Mouse (Mus musculus) adrenal gland, adult (tissue): ENCODE results near the gene Gna15.

Experiments used
- DNase-seq, 2 experiments: peaks; one replicate each; pipeline ENCODE4 v3.0.0; 2022 to 2023; ENCODE audit warnings: low spot score in 1 of 2; ENCODE audit not compliant: inconsistent age in 2 of 2

The Gna15 gene

GRCm38 (mm10) chr10:81553807-81554755, 30.1 kb upstream of the Gna15 start:
- DNase-seq, result no peak

- no peak for DNase-seq
These were observed 29.2 kb upstream of the Gna15 start for GRCm38 (mm10) chr10:81553232-81553631.

GRCm38 (mm10) chr10:81551597-81552102, 27.6 kb upstream of the Gna15 start:
- peak; percentile 90 to 94 for DNase-seq

- DNase-seq, result peak; percentile 70 to 84
These were observed 26.2 kb upstream of the Gna15 start for GRCm38 (mm10) chr10:81550257-81550656.

- DNase-seq, result no peak
These were observed 24.9 kb upstream of the Gna15 start for GRCm38 (mm10) chr10:81548944-81549343.

- DNase-seq, result no peak
These were observed 23.0 kb upstream of the Gna15 start for GRCm38 (mm10) chr10:81546788-81547571.

- DNase-seq, result no peak
These were observed 22.3 kb upstream of the Gna15 start for GRCm38 (mm10) chr10:81546332-81546731.

GRCm38 (mm10) chr10:81545161-81545747, 21.2 kb upstream of the Gna15 start, which contains the start of gene Gna11:
TSS of gene Gna11 (minus strand) at chr10:81545190.
- DNase-seq, result peak; percentile 100

GRCm38 (mm10) chr10:81544296-81545160, 20.5 kb upstream of the Gna15 start:
- no peak for DNase-seq

- no peak for DNase-seq
These were observed 19.6 kb upstream of the Gna15 start for GRCm38 (mm10) chr10:81543633-81544032.

- no peak for DNase-seq
These were observed 18.9 kb upstream of the Gna15 start for GRCm38 (mm10) chr10:81542727-81543460.

- peak; percentile 70 to 78 for DNase-seq
These were observed 17.8 kb upstream of the Gna15 start for GRCm38 (mm10) chr10:81541803-81542202.

- no peak for DNase-seq
These were observed 17.3 kb upstream of the Gna15 start for GRCm38 (mm10) chr10:81541363-81541762.

GRCm38 (mm10) chr10:81538321-81539048, 14.5 kb upstream of the Gna15 start:
- no peak for DNase-seq

- DNase-seq, result no peak
These were observed 13.4 kb upstream of the Gna15 start for GRCm38 (mm10) chr10:81537429-81537828.

GRCm38 (mm10) chr10:81536734-81537133, 12.7 kb upstream of the Gna15 start:
- DNase-seq, result no peak

GRCm38 (mm10) chr10:81534826-81535225, 10.8 kb upstream of the Gna15 start:
- DNase-seq, result no peak

GRCm38 (mm10) chr10:81526779-81527178, 2.8 kb upstream of the Gna15 start:
- peak; percentile 80 to 95 for DNase-seq
